Mouse (Mus musculus) MEL (cell line): ENCODE data around the gene Wdr4.

Source experiments
- CTCF ChIP-seq, 3 experiments: IDR thresholded peaks in 2 of 3; conservative IDR thresholded peaks in 1 of 3; 2 replicates each; pipeline ENCODE4 v1.5.1; 2011 to 2012; ENCODE audit warnings: low read length in 3 of 3, low read depth in 2 of 3, mild to moderate bottlenecking in 2 of 3, improper control_type of control experiment in 1 of 3, inconsistent platforms in 1 of 3, mixed read lengths in 1 of 3, moderate library complexity in 1 of 3; ENCODE audit not compliant: control insufficient read depth in 1 of 3, insufficient read depth in 1 of 3, poor library complexity in 1 of 3, severe bottlenecking in 1 of 3
- E2F4 ChIP-seq: IDR thresholded peaks from 2 replicates; pipeline ENCODE4 v1.6.1; 2011; ENCODE audit warnings: low read depth, low read length, improper control_type of control experiment, borderline replicate concordance
- POLR2A ChIP-seq, 2 experiments: IDR thresholded peaks; 2 replicates each; pipeline ENCODE4 v1.6.1; 2011 to 2012; ENCODE audit warnings: low read length in 2 of 2, mild to moderate bottlenecking in 2 of 2, control low read depth in 1 of 2, improper control_type of control experiment in 1 of 2, low read depth in 1 of 2, moderate library complexity in 1 of 2; ENCODE audit not compliant: control insufficient read depth in 1 of 2, insufficient read depth in 1 of 2, poor library complexity in 1 of 2

GRCm38 (mm10) chr17:31535871-31536629, 16.3 kb upstream of the Wdr4 start:
- TF ChIP-seq POLR2A (IDR thresholded peaks at IDR 0.05; ENCODE audit: control insufficient read depth in 1 of 2, insufficient read depth in 1 of 2, low read depth in 1 of 2, low read length in 2 of 2, poor library complexity in 1 of 2) (no peak), E2F4 (no peak), CTCF (IDR thresholded peaks at IDR 0.05 in 2 of 3, conservative IDR thresholded peaks at IDR 0.05 in 1 of 3; ENCODE audit: control insufficient read depth in 1 of 3, insufficient read depth in 1 of 3, low read depth in 2 of 3, low read length in 3 of 3, poor library complexity in 1 of 3, severe bottlenecking in 1 of 3) (no peak)
